Mouse (Mus musculus) kidney, postnatal 4 days (tissue): ENCODE data around the gene Anapc11.

Source experiments
- DNase-seq, 2 experiments: peaks; one replicate each; pipeline ENCODE4 v3.0.0; 2021; ENCODE audit warnings: mixed read lengths in 2 of 2

The Anapc11 gene

DNA sequence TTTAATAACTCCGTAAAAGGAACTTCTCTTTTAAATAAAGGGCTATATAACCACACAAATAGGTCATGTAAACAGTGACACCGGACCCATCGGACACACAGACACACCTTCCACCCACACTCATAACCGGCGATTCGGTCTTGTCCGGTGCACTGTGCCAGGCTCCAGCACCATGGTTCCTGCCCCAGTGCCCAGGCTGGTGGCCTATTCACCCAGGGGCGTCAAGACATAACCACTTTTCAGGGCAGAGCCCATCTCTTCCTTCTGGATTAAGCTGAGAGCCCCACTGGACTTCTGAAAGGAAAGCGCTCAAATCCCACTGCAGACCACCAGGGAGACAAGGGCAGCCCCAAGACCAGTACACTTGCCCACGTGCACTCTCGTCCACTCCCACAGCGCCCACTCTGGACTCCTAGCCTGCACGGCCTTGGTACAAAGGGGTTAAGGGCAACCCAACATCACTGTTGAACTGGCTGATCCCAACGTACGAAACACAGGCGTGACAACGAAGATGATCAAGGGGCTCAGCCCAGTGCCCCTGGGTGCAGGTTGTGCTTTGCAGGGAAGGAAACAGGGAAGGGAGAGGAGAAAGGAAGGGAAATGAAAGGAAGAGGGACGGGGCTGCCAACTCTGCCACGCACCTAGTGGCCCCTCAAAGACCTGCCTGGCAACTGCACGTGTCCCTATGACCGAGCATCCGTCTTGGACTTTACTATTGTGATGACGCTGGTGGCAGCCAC, 30.6 kb downstream of the Anapc11 start:
- no peak for DNase-seq

DNA sequence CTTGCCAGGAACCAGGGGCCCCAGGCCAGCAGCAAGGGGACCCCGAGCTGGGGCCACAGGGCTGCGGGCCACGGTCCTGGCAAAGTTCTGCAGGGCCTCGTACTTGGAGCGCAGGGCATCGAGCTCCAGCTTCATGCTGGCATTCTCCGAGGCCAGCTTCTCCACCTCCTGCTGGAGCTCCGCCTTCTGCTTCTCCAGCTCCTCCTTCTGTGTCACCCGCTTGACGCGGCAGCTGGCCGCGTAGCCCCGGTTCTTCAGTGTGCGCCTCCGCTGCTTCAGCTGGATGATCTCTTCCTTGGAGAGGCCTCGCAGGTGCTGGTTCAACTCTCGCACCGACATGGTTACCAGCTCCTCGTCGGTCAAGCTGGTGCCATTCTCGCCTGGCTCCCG, 31.1 kb downstream of the Anapc11 start:
- DNase-seq, result peak in 1 of 2 experiments; percentile 62

DNA sequence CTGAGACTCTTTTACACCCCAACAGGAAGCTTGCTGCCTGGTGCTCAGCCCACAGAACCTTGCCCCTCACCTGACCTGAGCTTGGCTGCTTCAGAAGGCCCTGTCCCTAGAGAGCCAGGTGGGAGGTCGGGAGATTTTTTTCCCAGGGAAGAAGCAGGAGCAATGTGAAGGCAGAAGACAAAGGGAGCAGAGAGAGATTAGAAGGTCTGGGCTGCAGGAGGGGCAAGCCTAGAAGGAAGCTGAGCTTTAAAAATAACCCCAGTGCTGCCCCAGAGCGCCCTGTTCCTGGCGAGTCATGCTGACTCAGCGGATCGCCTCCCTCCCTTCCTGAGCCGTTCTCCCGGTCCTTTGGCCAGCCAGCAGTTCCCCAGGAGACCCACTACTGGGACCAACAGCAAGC, 31.7 kb downstream of the Anapc11 start:
- peak; percentile 63 to 72 for DNase-seq

DNA sequence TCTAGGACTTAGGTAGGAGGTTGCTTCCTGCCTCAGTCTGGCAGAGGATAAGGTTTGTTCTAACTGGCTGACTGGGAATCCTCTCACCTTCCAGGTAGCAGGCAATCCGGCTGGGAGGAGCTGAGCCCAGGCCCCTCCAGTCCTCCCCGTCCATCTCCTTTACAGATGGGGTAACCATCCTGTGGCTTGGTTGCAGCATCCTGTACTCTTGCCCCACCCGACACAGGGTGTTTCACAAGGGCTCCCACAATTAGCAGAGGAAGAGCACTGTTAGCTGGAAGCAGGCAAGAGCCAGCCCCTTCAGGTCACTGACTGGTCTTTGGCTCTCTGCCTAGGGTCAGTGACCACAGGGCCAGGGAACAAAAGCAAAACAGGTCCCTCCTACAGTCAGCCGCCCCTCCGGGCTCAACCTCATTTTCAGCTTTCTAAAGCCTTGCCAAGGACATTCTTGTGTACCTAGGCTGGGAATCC, 32.2 kb downstream of the Anapc11 start:
- peak; percentile 57 to 70 for DNase-seq

DNA sequence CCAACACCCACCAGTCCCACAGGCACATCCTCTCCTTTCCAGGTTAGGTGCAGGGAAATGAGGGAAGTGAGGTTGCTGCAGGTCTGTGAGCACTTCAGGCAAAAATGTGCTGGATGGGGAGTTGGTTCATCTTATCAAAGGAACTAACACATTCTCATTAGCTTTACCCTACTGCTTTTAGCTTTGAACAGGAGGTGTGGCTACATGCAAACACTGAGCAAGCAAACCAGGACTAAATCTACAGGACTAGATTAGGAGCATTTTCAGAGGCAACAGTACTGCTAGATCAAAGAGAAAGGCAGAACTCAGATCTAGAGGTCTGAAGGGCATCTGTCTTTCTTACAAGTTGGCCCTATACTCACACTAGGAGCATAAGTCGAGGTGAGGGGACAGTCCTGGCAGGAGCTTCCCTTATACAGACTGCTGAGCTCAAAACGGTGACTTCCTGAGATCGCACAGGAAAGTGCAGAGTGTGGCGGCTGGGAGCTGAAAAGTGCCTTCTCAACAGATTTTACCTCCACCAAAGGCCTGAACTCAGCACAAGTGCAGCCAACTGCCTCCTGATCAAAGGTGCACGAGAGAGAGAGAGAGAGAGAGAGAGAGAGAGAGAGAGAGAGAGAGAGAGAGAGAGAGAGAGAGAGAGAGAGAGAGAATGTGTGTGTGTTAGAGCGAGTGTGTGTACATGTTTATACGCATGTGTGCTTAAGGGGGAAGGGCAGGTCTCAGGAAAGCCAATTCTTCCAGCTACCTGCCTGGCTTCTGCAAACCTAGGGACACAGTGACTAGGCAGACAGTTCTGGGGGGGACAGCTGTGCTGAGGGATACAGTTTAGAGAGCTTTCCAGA, 32.9 kb downstream of the Anapc11 start:
- DNase-seq, result peak in 1 of 2 experiments; percentile 52

DNA sequence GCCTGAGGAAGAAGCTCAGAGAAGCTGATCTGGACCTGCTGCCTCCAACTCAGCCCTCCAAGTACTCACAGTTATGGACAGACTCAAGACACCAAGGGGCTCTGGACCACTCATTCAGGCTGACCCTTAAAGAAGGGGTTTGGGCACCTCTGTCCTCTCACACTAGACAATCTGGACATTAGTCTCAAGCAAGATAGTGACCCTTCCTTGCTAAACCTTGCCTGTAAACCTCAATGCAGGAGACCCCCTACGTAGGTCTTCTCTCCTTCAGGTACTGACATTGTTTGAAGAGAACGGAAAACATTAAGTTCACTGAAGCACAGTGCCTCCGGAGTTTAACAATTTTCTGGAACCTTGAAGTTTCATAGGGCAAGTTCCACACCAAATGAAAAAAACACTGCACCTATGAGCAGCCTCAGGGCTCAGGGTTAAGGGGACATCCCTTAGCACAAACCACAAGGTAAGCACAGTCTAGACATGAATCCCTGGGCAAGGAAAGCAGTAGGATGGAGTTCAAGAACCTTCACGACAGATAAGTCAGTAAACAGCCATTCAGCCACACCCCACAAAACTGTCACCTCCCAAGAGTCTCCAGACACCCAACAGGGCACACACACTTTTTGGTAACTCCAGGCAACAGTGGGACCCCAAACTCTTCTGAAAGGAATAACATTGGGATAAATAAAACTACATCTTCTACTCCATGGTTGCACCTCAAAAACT, 33.7 kb downstream of the Anapc11 start:
- DNase-seq, result no peak

DNA sequence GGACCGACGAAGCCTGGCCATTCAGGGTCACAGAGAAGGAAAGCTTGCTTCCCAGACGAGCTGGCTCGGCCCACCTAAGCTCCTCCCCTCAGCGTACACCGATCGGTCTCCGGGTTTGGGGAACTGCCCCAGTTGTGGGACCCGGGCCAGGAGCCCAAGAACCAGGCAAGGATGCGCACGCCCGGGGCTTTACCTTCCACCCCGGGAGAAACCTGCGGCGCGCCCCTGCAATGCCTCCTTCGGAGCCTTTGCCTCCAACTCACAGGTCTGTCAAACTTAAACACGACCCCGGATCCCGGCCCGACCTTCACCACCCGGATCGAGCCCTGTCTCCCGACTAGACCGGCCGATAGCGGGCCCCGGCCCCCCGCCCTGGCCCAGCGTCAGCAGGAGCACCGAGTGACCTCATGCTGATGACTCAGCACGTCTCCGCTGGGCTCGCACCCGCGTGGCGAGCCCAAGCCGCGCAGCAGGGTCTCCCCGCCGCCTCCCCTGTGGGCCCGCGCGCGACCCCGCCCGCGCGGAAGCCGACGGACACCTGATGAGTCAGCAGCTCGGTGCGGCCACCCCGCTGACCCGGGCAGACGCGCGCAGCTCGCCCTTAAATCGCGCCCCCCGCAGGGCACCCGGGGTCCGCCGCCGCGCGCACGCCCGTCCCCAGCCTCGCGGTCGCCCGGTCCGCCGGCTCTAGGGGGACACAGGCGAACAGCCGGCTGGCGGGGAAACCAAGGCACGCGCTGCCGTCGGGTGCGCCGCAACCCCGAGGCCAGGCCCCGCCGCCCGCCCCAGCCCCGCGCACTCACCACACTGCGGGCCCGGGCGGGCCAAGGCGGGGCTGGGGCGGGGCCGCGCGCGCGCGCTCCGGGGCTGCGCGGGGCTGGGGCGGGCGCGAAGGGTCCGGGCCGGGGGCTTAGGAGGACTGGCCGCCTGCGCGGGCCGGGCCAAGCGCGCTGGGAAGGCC, 34.6 kb downstream of the Anapc11 start:
- DNase-seq, result peak; percentile 76 to 86

DNA sequence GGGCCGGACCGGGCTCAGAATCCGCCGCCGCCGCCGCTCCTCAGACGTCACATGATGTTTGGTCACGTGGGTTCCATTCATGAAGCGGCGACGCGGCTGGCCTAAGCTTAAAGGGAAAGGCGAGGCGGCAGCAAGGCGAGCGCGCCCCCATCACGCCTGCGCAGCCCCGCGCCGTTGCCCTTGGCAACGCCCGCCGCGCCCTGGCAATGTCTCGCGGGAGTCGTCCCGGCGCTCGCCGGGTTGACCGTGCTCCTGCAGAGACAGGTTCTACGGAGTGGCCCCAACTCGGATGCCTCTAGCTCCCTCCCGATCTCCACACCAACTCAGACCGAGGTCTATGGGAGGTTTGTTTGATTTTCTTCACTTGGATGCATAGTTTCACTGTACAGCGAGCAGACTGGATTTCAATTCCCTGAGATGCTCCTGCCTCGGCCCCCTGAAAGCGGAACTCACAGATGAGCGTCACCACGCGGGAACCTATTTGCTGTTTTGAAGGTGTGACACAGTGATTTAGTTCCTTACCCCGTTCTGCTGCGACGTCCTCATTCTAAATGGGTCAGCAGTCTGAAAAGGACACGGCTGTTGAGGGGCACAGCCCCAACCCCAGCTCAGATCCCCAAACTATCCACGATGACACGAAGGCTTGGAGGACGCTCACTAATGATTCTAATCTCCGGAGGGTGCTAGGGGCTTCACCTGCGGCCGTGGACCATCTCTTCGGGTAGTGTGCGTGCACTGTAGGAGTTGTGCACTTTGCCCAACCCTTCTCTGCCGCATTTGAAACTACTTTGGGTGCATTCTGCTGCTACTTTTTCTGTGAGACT, 35.5 kb downstream of the Anapc11 start, which contains the start of gene Mafg:
TSS of gene Mafg (minus strand) at position 81 of the 824 bp plus-strand sequence.
- peak; percentile 94 to 97 for DNase-seq

DNA sequence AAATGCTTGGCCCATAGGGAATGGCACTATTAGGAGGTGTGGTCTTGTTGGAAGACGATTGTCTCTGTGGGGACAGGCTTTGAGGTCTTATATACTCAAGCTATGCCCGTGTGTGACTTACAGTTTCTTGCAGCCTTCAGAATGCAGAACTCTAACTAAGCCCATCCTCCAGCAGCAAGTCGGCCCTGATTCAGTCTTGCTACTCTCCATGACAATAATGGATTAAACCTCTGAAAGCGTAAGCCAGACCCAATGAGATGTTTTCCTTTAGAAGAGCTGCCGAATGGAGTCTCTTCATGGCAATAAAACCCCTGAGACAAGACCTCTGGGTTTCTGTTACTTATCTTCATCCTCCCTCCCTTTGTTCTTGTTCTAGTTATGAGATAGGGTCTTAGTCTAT, 36.6 kb downstream of the Anapc11 start:
- DNase-seq, result no peak

DNA sequence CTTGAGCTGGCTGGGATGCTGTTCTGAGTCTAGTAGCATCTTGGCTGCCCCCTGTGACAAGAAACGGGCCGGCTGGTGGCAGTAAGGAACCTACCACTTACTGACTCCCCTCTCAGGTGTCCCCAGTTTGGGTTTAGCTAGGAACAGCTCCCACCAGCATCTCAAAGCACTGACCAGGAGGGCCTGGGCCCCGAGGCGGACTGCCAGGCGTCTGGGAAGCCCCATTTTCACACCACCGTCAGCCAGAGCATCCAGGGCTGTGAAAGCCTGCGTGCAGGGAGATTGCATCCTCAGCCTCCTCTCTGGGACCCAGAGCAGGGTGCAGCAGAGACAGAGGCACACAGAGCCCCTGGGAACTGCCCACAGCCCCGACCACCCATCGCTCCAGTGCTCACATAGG, 43.0 kb downstream of the Anapc11 start:
- DNase-seq, result no peak

DNA sequence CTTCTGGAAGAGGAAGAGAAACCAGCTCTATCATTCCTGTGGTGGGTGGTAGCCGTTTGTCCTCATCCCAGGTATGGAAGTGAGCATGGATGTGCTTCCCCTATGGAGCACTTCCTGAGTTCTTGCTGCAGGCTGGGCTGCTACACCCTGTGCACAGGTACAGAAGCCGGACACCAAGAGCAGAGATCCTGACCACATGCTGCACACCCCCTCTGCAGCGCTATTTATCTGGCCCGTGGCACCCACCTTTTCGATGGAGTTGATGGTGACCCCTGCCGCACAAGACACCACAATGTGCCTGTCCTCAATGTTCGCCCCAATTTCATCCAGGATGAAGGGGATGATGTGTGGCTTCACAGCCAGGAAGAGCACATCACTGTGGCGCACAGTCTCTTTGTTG, 43.6 kb downstream of the Anapc11 start:
- DNase-seq, result no peak

DNA sequence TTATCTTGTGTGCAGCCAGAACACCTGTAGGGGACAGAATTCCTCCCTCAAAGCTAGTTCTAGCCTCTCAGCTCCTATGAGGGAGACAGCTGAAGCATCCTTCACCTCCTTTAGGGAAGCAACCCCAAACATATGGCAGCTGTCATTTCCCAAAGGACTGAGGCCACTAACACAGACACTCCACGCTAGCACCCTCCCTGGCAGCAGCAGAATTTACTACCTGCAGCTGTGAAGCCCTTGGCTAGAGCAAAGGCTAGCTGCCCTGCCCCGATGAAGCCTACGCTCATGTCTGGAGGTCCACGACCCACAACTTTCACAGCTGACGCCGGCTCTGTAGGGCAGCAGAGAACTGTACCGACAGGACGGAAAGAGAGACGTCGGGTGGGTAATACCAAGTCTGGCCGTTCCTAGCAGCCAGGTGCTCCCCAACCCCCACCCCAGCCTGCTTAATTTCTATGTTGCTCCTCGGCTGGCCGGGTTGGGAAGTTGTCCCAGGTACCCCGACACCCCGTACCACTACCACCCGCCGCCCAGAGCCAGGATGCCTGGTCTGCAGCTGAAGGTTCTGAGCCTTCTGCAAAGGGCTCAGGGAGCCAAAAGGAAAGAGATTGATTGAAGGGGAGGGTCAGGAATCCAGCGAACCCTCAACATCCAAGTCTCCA, 44.8 kb downstream of the Anapc11 start:
- no peak for DNase-seq

DNA sequence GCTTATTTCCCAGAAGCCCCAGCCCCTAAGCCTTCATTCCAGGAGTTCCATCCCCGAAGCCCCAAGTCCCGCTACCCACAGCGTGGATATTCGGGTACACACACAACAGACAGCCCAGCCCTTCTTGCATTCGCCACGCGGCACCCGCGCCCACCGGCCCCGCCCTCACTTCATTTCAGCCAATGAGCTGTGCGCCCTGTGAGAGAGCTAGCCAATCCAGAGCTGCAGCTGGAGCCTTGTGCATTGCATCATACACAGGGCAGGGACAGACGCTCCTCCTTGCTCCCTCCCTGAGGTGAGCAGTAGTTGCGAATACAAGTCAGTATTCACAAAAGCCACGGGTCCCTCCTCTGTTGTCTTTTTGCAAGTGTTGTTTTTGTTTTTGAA, 45.4 kb downstream of the Anapc11 start, which contains the start of gene Pycr1:
TSS of gene Pycr1 (minus strand) at position 169 of the 387 bp plus-strand sequence.
- peak; percentile 93 to 96 for DNase-seq

DNA sequence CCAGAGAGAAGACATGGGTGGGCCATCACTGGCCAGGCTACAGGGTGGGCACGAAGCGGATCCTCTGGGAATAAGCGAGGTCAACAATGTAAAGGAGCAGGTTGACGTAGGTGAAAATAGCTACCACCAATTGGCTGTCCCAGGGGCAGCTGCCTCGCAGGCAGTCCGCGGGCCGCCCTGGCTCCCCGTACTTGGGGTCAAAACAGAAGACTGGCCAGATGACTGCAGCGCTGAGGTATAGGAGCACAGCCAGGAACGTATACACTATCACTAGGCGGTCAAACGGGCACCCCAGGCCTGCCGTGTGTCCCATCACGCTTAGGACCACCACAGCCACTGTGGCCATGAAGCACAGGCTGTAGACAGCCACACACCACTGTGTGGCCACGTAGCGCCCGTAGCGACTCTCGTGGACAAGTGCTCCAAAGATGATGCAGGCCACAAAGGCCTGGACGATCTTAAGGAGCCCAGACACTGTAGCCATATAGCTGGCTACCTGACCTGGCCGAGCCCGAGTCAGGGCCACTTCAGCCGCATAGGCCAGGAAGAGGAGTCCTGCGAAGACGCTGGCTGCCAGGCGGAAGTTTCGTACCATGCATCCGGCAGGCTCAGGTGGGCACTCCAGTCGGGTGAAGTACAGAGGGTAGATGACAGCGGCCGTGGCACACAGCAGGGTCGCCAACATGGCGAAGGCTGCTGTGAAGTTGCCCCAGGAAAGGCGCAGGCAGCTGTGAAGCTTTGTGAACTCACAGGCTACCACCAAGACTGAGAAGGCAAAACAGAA, 49.0 kb downstream of the Anapc11 start:
- no peak for DNase-seq

DNA sequence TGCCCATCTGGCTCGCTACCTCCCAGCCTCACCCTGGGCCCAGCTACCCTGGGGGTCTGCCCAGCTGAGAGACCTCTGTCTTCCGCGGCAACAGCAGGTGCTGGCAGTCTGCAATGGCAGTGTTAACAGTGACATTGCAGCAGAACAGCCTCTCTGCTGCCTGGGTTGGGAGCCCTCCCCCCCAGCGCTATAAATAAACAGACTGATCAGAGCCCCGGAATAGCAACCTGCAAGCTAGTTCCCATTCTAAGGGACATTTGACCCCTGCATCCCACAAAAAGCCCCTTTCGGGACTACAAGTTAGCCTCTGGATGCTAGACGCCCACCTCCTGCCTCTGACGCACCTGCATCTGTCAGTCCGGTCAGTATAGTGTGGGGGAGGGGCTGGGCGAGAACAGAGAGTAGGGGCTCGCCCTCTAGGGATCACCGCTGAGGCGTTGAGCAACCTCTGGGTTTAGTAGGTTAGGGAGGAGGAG, 49.8 kb downstream of the Anapc11 start, which contains the start of gene Myadml2:
TSS of gene Myadml2 (minus strand) at position 158 of the 476 bp plus-strand sequence.
- peak; percentile 51 to 54 for DNase-seq

DNA sequence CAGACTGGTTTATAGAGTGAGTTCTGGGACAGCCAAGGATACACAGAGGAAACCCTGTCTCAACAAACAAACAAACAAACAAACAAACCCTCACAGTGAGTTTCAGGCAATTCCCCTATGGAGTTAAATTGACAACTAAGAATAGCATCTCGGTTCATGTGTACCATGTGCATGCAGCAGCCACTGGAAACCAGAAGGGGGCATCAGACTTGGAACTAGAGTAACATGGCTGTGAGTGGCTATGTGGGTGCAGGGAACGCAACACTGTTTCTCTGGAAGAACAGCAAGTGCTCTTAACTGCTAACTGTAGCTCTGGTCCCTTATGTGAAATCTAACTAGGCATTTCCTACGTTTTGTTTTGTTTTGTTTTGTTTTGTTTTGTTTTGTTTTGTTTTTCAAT, 53.7 kb downstream of the Anapc11 start:
- no peak for DNase-seq

DNA sequence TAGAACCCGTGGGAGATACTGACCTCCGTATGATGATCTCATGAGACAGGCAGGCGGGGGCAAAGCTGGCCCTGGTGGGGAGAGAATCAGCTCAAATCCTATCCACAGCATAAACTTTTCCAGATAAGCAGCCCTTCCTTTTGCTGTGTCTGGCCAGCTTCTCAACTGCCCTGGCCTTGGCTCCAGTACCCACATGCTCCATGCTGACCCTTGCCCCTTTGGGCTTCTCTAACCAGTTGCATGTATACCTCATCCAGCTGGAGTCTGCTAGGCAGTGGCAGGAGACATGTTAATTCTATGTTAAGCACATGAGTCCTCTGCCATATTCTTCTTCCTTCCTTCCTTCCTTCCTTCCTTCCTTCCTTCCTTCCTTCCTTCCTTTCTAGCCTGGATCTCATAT, 56.5 kb downstream of the Anapc11 start:
- no peak for DNase-seq

DNA sequence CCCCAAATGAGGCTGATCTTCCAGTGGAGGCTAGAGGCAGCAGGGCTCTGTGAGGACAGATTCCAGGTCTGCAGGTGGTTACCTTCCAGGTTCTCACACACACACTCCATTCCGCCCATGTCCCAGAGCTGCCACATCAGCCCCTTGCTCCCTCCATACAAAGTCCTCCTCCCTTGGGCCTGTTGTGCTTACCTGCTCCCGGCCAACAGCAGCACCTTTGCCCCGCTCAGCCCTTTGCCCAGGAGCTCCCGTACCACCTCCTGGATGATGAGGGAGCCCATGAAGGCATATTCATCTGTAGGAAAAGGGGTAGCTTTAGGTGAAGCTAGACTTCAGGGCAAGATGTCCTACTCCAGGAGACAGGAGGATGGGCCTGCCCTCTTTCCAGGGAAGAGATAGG, 59.1 kb downstream of the Anapc11 start:
- DNase-seq, result peak in 1 of 2 experiments; percentile 36
